Mouse (Mus musculus): ENCODE measurements around the gene Mcpt1.
"Not testable (repeated sequence)": the region's sequence is repeated elsewhere in the genome, so short reads cannot be mapped to it uniquely, and the experiment has no call there.

- TF ChIP-seq CTCF (IDR thresholded peaks at IDR 0.05; ENCODE audit: low read depth, low read length); EP300 (IDR thresholded peaks at IDR 0.05; ENCODE audit: insufficient read depth, low read depth, low read length): not testable (repeated sequence)
These were observed 30.3 kb upstream of the Mcpt1 start for GRCm38 (mm10) chr14:55987464-55987863.

Measured in ES-Bruce4 (cell line).